Mouse (Mus musculus) midbrain, postnatal 0 days (tissue): Measurements from ENCODE around the gene Fam90a1b. TPM values are rescaled to one million over a fixed set of nuclear protein-coding genes. Genes with fewer than 3 reads are reported as not detected.

Experiments used
- ATAC-seq: fragments of 200-750 bp; cut with Nextera tagmentation; 2 replicates; pipeline ENCODE4 v1.8.0; 2017; ENCODE audit warnings: moderate number of reproducible peaks, mild to moderate bottlenecking, moderate TSS enrichment, moderate library complexity; ENCODE audit not compliant: low FRiP score
- DNase-seq: peaks from one replicate; pipeline ENCODE4 v3.0.0-alpha.2; 2015; ENCODE audit warnings: low spot score
- H3K27ac ChIP-seq: fragments of 300-500 bp; sonication (generic); 2 replicates; pipeline ENCODE4 v1.5.1; 2014; ENCODE audit warnings: low read depth, mild to moderate bottlenecking, low read length, mixed read lengths
- H3K27me3 ChIP-seq: fragments of 300-500 bp; sonication (generic); 2 replicates; pipeline ENCODE4 v1.6.1; 2014; ENCODE audit warnings: low read length, control low read depth, mixed read lengths; ENCODE audit not compliant: insufficient read depth
- H3K36me3 ChIP-seq: fragments of 300-500 bp; sonication (generic); 2 replicates; pipeline ENCODE4 v1.6.1; 2014; ENCODE audit warnings: low read length, control low read depth, mixed read lengths; ENCODE audit not compliant: insufficient read depth
- H3K4me1 ChIP-seq: fragments of 300-500 bp; sonication (generic); 2 replicates; pipeline ENCODE4 v1.6.1; 2014; ENCODE audit warnings: mild to moderate bottlenecking, control low read depth, antibody characterized with exemption, low read length, mixed read lengths; ENCODE audit not compliant: insufficient read depth
- H3K4me2 ChIP-seq: fragments of 300-500 bp; sonication (generic); 2 replicates; pipeline ENCODE4 v1.6.1; 2014; ENCODE audit warnings: low read depth, mild to moderate bottlenecking, low read length, mixed read lengths; ENCODE audit not compliant: poor library complexity, severe bottlenecking
- H3K4me3 ChIP-seq: fragments of 300-500 bp; sonication (generic); 2 replicates; pipeline ENCODE4 v1.5.1; 2014; ENCODE audit warnings: low read depth, mild to moderate bottlenecking, low read length, moderate library complexity
- H3K9ac ChIP-seq: fragments of 300-500 bp; sonication (generic); replicated peaks from 2 replicates; pipeline ENCODE4 v1.6.1; 2014; ENCODE audit warnings: mild to moderate bottlenecking, low read length, moderate library complexity, mixed read lengths; ENCODE audit not compliant: poor library complexity, severe bottlenecking
- H3K9me3 ChIP-seq: fragments of 300-500 bp; sonication (generic); 2 replicates; pipeline ENCODE4 v1.6.1; 2016; ENCODE audit warnings: low read length, control low read depth
- CTCF ChIP-seq: IDR thresholded peaks from 2 replicates; pipeline ENCODE4 v1.5.1; 2016; ENCODE audit warnings: antibody characterized with exemption, mild to moderate bottlenecking
- WGBS: fragments of 180-500 bp; shearing (Covaris S2); extraction: QIAGEN DNeasy Blood & Tissue Kit; methylation state at CpG from one replicate; pipeline ENCODE4 v1.1.7; 2014; 5-methylcytosine and 5-hydroxymethylcytosine counted together
- microRNA-seq: library from miRNA; unstranded; fragments of <30 nt; microRNA quantifications from one replicate; pipeline ENCODE4, GENCODE M21; 2016; ENCODE audit warnings: borderline number of aligned reads
- polyA plus RNA-seq: library from polyadenylated mRNA; unstranded; fragments of >200 nt; fragmentation: Nextera tagmentation; extraction: Ambion mirVana; gene quantifications from 2 replicates; pipeline ENCODE4 v1.2.1, GENCODE M21; 2015
- total RNA-seq: library from RNA; depleted of rRNA; stranded (reverse); fragments of >200 nt; gene quantifications from 2 replicates; pipeline ENCODE4 v1.2.3, GENCODE M21; 2014; rRNA removed

Gene Fam90a1b
- total and polyA plus RNA-seq, 2 experiments from 2014 or later = 0.37 to 1.2 TPM

GRCm38 (mm10) chrX:94321036-94321902 is 45.3 kb downstream of the Fam90a1b start:
- Histone ChIP-seq H3K4me2 (no peak overlapping the region), H3K9me3 (no peaks in the 10 kb centered on the region), H3K27me3 (peaks cover 32% of the 10 kb centered on the region; the same call in 1 of the 2 replicates), H3K4me3 (no peak overlapping the region), H3K9ac (no peak overlapping the region), H3K4me1 (no peaks in the 10 kb centered on the region), H3K36me3 (no peaks in the 10 kb centered on the region), H3K27ac (peak overlapping the region; percentile 12; the same call in 1 of the 2 replicates)
- no peak for TF ChIP-seq CTCF
- peak; percentile 63; the same call in 1 of the 2 replicates for ATAC-seq
- WGBS = 47% methylated on average over 11 of the region's 11 CpGs
- peak; percentile 22 for DNase-seq

Small RNA genes within 50 kb of the gene (microRNA-seq; reads per million reads assigned to microRNA genes)
- gene Gm44477 = not detected

Other genes starting within 250 kb of the Fam90a1b start
- gene Zfx, start 243.1 kb downstream of the Fam90a1b start, total RNA-seq = 25.0 and 32.4 TPM in 2 replicates
- 14.9 and 15.2 TPM in 2 replicates for gene Zfx, start 243.1 kb downstream of the Fam90a1b start, polyA plus RNA-seq
- gene Eif2s3x, start 153.9 kb downstream of the Fam90a1b start, total RNA-seq = 182 and 238 TPM in 2 replicates
- 61.2 and 92.5 TPM in 2 replicates for gene Eif2s3x, start 153.9 kb downstream of the Fam90a1b start, polyA plus RNA-seq
- 17.9 and 22.5 TPM in 2 replicates for gene Klhl15, start 132.2 kb downstream of the Fam90a1b start, total RNA-seq
- gene Klhl15, start 132.2 kb downstream of the Fam90a1b start, polyA plus RNA-seq = 6.9 and 7.5 TPM in 2 replicates
- gene Apoo, start 340 bp upstream of the Fam90a1b start, total RNA-seq = 58.3 and 58.7 TPM in 2 replicates
- gene Apoo, start 340 bp upstream of the Fam90a1b start, polyA plus RNA-seq = 135 and 146 TPM in 2 replicates
- gene Maged1, start 175.4 kb upstream of the Fam90a1b start, total RNA-seq = 1,123 and 1,242 TPM in 2 replicates
- 964 and 974 TPM in 2 replicates for gene Maged1, start 175.4 kb upstream of the Fam90a1b start, polyA plus RNA-seq